Mouse (Mus musculus) neutrophil, adult 5-6 weeks (primary cell): ENCODE results near the gene Akap1. TPM values are rescaled to one million over a fixed set of nuclear protein-coding genes. Genes with fewer than 3 reads are reported as not detected.

ENCODE experiments used
- ATAC-seq: fragments of 151-379, 151-347 bp; 2 replicates; pipeline ENCODE4 v1.8.0; 2017; ENCODE audit warnings: mild to moderate bottlenecking, moderate TSS enrichment; ENCODE audit not compliant: insufficient number of reproducible peaks, poor library complexity, low FRiP score, severe bottlenecking; ENCODE audit errors: extremely low read depth
- total RNA-seq: library from RNA; stranded (forward); fragments of 200-1000 nt; gene quantifications from 2 replicates; pipeline ENCODE4 v1.2.3, GENCODE M21; 2017

Gene Akap1
- total RNA-seq, 1 experiment from 2014 or later, result not detected

GRCm38 (mm10) chr11:88888996-88889395 is 24.6 kb upstream of the Akap1 start:
- ATAC-seq, result no peak

- no peak for ATAC-seq
Measured at GRCm38 (mm10) chr11:88884376-88885065, 20.1 kb upstream of the Akap1 start.

DNA sequence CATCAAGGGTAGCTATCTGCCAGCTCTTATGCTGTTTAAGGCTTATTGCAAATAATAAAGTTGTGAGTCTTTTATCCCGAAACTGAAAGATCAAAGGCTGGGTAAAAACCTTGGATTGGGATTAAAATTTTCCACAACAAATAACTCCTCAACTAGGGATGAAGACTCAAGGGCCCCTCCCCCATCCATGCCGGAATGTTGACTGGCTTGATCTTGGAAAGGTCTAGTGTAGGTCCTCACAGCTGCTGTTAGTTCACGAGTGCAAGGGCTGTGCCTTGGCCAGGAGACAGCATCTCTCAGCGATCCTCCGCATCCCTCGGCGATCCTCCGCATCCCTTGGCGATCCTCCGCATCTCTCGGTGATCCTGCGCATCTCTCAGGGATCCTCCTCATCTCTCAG is 13.6 kb upstream of the Akap1 start:
- no peak for ATAC-seq

DNA sequence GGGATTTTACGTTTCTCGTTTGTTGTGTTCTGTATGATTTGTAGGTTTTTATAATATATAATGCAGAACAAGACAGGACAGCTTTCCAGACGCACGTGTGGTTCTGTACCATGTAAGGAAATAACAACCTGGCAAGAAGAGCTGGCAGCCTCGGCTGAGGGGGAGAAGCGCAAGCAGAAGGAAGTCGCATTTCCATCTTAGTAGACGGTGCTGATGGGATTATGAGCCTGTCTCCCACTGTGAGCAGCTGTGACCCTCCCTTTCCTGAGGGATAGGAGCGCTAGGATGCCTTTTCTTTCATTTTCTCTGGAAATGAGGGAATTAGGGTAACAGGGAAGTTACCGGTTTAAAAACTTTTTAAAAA is 9.3 kb upstream of the Akap1 start:
- ATAC-seq, result no peak

- no peak for ATAC-seq
Measured at GRCm38 (mm10) chr11:88873027-88873666, 8.8 kb upstream of the Akap1 start.

DNA sequence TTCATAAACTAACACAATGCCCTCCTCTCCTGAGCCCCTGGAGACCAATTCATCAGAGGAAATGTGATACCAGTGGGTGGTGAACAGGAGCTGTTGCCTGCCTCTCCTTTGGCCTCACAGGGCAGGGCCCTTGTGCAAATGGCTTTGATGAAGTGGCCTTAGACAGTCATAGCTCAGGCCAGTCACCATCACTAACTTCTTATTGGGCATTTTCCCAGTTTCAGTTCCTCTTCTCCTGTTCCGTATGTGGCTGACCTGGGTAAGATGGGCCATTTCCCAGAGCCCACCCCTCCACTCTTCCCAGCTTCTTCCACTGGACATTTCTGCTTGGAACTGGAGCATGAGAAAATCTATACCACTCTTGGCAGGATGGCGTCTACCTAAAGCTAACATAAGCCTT is 5.1 kb upstream of the Akap1 start:
- no peak for ATAC-seq

GRCm38 (mm10) chr11:88863904-88864457 is 405 bp downstream of the Akap1 start:
- ATAC-seq, result no peak

- no peak for ATAC-seq
Measured at GRCm38 (mm10) chr11:88863071-88863903, 1.1 kb downstream of the Akap1 start.

GRCm38 (mm10) chr11:88862355-88862754 is 2.0 kb downstream of the Akap1 start:
- ATAC-seq, result no peak

- ATAC-seq, result no peak
Measured at GRCm38 (mm10) chr11:88861060-88861459, 3.3 kb downstream of the Akap1 start.

DNA sequence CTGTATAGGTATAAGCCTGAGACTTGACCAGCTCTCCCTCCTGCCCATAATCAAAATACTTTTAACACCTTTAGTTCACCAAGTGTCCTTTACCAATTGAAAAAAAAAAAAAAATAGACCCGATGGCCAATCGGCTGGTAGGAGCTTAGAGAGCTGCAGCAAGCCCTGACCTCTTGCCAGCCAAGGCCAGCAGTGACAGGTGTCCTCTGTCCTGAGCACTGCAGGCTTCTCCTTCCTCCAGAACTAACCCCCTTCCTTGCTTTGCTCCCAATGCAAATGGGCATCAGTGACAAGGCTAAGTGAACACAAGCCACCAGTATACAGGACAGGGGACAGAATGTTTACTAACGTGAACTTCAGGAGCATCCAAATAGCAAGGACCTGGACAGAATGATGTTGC is 3.7 kb downstream of the Akap1 start:
- no peak for ATAC-seq

- no peak for ATAC-seq
Measured at GRCm38 (mm10) chr11:88857311-88858005, 6.9 kb downstream of the Akap1 start.

GRCm38 (mm10) chr11:88856383-88856782 is 8.0 kb downstream of the Akap1 start:
- ATAC-seq, result no peak

- ATAC-seq, result no peak
Measured at GRCm38 (mm10) chr11:88855795-88856194, 8.6 kb downstream of the Akap1 start.

GRCm38 (mm10) chr11:88853588-88853987 is 10.8 kb downstream of the Akap1 start:
- no peak for ATAC-seq

GRCm38 (mm10) chr11:88852806-88853205 is 11.6 kb downstream of the Akap1 start:
- ATAC-seq, result no peak

- no peak for ATAC-seq
Measured at GRCm38 (mm10) chr11:88851049-88851825, 13.1 kb downstream of the Akap1 start.

GRCm38 (mm10) chr11:88849732-88850131 is 14.7 kb downstream of the Akap1 start:
- ATAC-seq, result no peak
